Comparison of ENCODE assay signal across 10 mouse cellular contexts in the genomic region with DNA sequence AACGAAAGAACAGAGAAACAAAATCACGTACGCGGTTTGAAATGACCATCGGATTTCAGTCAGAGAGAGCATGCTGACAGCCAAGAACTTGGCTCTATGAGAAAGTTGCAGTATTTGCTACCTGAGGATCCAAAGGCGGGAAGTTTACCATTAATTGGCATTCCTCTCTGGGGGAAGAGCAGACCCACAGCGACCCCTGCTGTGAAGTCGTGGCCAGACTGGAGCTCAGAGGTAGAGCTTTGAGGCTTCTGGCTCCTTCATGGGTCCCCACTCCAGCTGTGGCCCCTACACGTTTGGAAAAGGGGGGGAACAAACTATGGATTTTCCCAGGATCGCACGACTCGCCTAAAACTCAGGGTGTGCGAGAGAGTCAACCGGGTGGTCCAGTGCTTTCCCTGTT. TPM values are rescaled to one million over a fixed set of nuclear protein-coding genes. Genes with fewer than 3 reads are reported as not detected.
DNase-seq lines count a peak whose midpoint lies in the region; ATAC-seq and TF ChIP-seq lines count a peak whose summit lies in the region.
"Had no signal": no experiment of that assay in that cellular context is flagged by ENCODE, and none has a peak within 500 bp of the region (broad histone marks: within the 10 kb centered on the region; RNA-seq: fewer than 3 reads in every experiment).

No protein-coding gene starts in this region.

- no peak overlapping the region for H3K4me2 ChIP-seq in intestine, embryonic 14.5 days (ENCODE audit: low read length)
- no peak overlapping the region for H3K4me2 ChIP-seq in intestine, embryonic 15.5 days (replicated peaks)

- ATAC-seq in intestine, embryonic 14.5 days (replicated peaks; ENCODE audit: low FRiP score, low TSS enrichment, low read depth), result no peak
- no peak for ATAC-seq in intestine, embryonic 15.5 days
- ATAC-seq in CD4-positive, CD25-positive, alpha-beta regulatory T cell, adult 4 months, result peak; percentile 72
- no peak for ATAC-seq in erythroid progenitor cell, adult 5-6 weeks (replicated peaks; ENCODE audit: low FRiP score, poor library complexity, severe bottlenecking)
- no peak for ATAC-seq in frontal cortex, adult (ENCODE audit: low TSS enrichment)

- no peaks in the 10 kb centered on the region for H3K9me3 ChIP-seq in intestine, embryonic 14.5 days (ENCODE audit: control insufficient read depth, low read length)
- H3K9me3 ChIP-seq in intestine, embryonic 15.5 days, result no peaks in the 10 kb centered on the region

- H3K36me3 ChIP-seq in intestine, embryonic 14.5 days (ENCODE audit: control insufficient read depth, insufficient read depth, low read length), result no peaks in the 10 kb centered on the region
- H3K36me3 ChIP-seq in intestine, embryonic 15.5 days, result no peaks in the 10 kb centered on the region

- no peaks in the 10 kb centered on the region for H3K4me1 ChIP-seq in intestine, embryonic 14.5 days (replicated peaks; ENCODE audit: control insufficient read depth, insufficient read depth, low read length)
- no peaks in the 10 kb centered on the region for H3K4me1 ChIP-seq in intestine, embryonic 15.5 days (replicated peaks)

- no peak for TF ChIP-seq POLR2A in brain, embryonic 14.5 days (IDR thresholded peaks at IDR 0.05; ENCODE audit: borderline replicate concordance, extremely low read depth, insufficient read depth, insufficient read length, poor library complexity, severe bottlenecking)

- H3K27me3 ChIP-seq in intestine, embryonic 14.5 days (replicated peaks; ENCODE audit: control insufficient read depth, insufficient read depth, low read length), result no peaks in the 10 kb centered on the region
- no peaks in the 10 kb centered on the region; the same call in 1 of the 2 replicates for H3K27me3 ChIP-seq in intestine, embryonic 15.5 days (replicated peaks)

- 37% methylated on average over 14 of the region's 14 CpGs for WGBS in intestine, embryonic 14.5 days
- WGBS in intestine, embryonic 15.5 days, result 39% methylated on average over 14 of the region's 14 CpGs

- no peak overlapping the region for H3K27ac ChIP-seq in intestine, embryonic 14.5 days (ENCODE audit: low read depth)
- no peak overlapping the region for H3K27ac ChIP-seq in intestine, embryonic 15.5 days

- no peak overlapping the region; the same call in 1 of the 2 replicates for H3K4me3 ChIP-seq in intestine, embryonic 14.5 days (ENCODE audit: low read depth, low read length)
- no peak overlapping the region for H3K4me3 ChIP-seq in intestine, embryonic 15.5 days (replicated peaks)

- DNase-seq in intestine, embryonic 14.5 days (ENCODE audit: low spot score), result peak; percentile 54
- peak; percentile 6 for DNase-seq in brain, embryonic 14.5 days (ENCODE audit: low read depth)
- DNase-seq in mesoderm, embryonic 11.5 days (ENCODE audit: low read depth, low spot score), result peak; percentile 6
- DNase-seq in c-Kit-positive CD71-positive TER-119-positive erythroid progenitor cells, embryonic 14.5 days (ENCODE audit: low spot score), result no peak
- DNase-seq: heart, postnatal 4 days had no signal

- peak; percentile 50; the same call in 1 of the 2 replicates for TF ChIP-seq CTCF in brain, embryonic 14.5 days (IDR thresholded peaks at IDR 0.05; ENCODE audit: borderline replicate concordance, extremely low read depth, insufficient read depth, insufficient read length)

- H3K9ac ChIP-seq in intestine, embryonic 14.5 days (ENCODE audit: low read length), result no peak overlapping the region
- H3K9ac ChIP-seq in intestine, embryonic 15.5 days, result no peak overlapping the region

RNA-seq across cellular contexts. Expression of a gene that starts 3.1 kb away (rescaled TPM):
- polyA plus RNA-seq in intestine, embryonic 14.5 days (2014; fragmentation: Nextera tagmentation; extraction: Ambion mirVana), result not detected in 2 replicates
- not detected in 2 replicates for polyA plus RNA-seq in intestine, embryonic 15.5 days (2015; fragmentation: Nextera tagmentation; extraction: Ambion mirVana)
- not detected for polyA plus RNA-seq in CD4-positive, CD25-positive, alpha-beta regulatory T cell, adult 4 months (2017; shearing (Covaris generic))
- not detected in 2 replicates for polyA plus RNA-seq in brain, embryonic 14.5 days (2012; rRNA removed)
- total RNA-seq in erythroid progenitor cell, adult 5-6 weeks (2015; ENCODE audit: low replicate concordance), result not detected in 2 replicates
- total RNA-seq in erythroid progenitor cell, adult 5-6 weeks (2017; ENCODE audit: low replicate concordance), result not detected in 2 replicates
- total RNA-seq: adrenal gland, postnatal 36 days; heart, postnatal 4 days had no signal

RNA-seq across cellular contexts. Expression of a gene that starts 13.4 kb away (rescaled TPM):
- 0.27 and 0.44 TPM in 2 replicates for polyA plus RNA-seq in intestine, embryonic 14.5 days (2014; fragmentation: Nextera tagmentation; extraction: Ambion mirVana)
- 0.37 and 0.55 TPM in 2 replicates for polyA plus RNA-seq in intestine, embryonic 15.5 days (2015; fragmentation: Nextera tagmentation; extraction: Ambion mirVana)
- polyA plus RNA-seq in CD4-positive, CD25-positive, alpha-beta regulatory T cell, adult 4 months (2017; shearing (Covaris generic)), result 10 to 100 TPM; 77.1 to 89.5 TPM
- polyA plus RNA-seq in brain, embryonic 14.5 days (2012; rRNA removed), result 0.06 and 0.15 TPM in 2 replicates
- 14.4 TPM in 1 of 2 replicates, not detected in the other for total RNA-seq in erythroid progenitor cell, adult 5-6 weeks (2015; ENCODE audit: low replicate concordance)
- total RNA-seq in erythroid progenitor cell, adult 5-6 weeks (2017; ENCODE audit: low replicate concordance), result 15.8 TPM in 1 of 2 replicates, not detected in the other
- total RNA-seq: adrenal gland, postnatal 36 days; heart, postnatal 4 days had no signal

RNA-seq across cellular contexts. Expression of a gene that starts 50.7 kb away (rescaled TPM):
- polyA plus RNA-seq in intestine, embryonic 14.5 days (2014; fragmentation: Nextera tagmentation; extraction: Ambion mirVana), result not detected in 2 replicates
- polyA plus RNA-seq in intestine, embryonic 15.5 days (2015; fragmentation: Nextera tagmentation; extraction: Ambion mirVana), result not detected in 2 replicates
- polyA plus RNA-seq in CD4-positive, CD25-positive, alpha-beta regulatory T cell, adult 4 months (2017; shearing (Covaris generic)), result not detected
- not detected in 2 replicates for polyA plus RNA-seq in brain, embryonic 14.5 days (2012; rRNA removed)
- total RNA-seq in erythroid progenitor cell, adult 5-6 weeks (2015; ENCODE audit: low replicate concordance), result not detected in 2 replicates
- not detected in 2 replicates for total RNA-seq in erythroid progenitor cell, adult 5-6 weeks (2017; ENCODE audit: low replicate concordance)
- total RNA-seq: adrenal gland, postnatal 36 days; heart, postnatal 4 days had no signal

Comparison
In these comparisons a context has a peak if more than half of its experiments do, and no peak if none do; other contexts are left out.
1. RNA of a gene that starts 13.4 kb away (polyA plus RNA-seq): 77.1 to 89.5 TPM in CD4-positive, CD25-positive, alpha-beta regulatory T cell, adult 4 months; 0.37 to 0.55 TPM in intestine, embryonic 15.5 days, 0.27 to 0.44 TPM in intestine, embryonic 14.5 days and 0.06 to 0.15 TPM in brain, embryonic 14.5 days; every median in the first group is over 10 times any median in the second.